Comparison of ENCODE assay signal across 1 mouse cellular context in genomic region chr11:20332561-20333514, GRCm38 (mm10).
A peak's percentile ranks its signal among the peaks of the same experiment; 100 is the strongest.
TF ChIP-seq lines count a peak whose summit lies in the region.

TSS of gene Slc1a4 (minus strand) at chr11:20332713.

TF ChIP-seq in CH12.LX, 34 proteins besides CTCF, POLR2A, EP300 and RAD21 (continued from another document):
- TF ChIP-seq TBP (conservative IDR thresholded peaks at IDR 0.05; ENCODE audit: low read depth, low read length) (peak; percentile 94), POLR2AphosphoS2 (IDR thresholded peaks at IDR 0.05; ENCODE audit: low read depth, low read length) (peak; percentile 85; the same call in 1 of the 2 replicates), JUN (IDR thresholded peaks at IDR 0.05; ENCODE audit: insufficient read depth, low read depth, low read length) (peak; percentile 43; the same call in 1 of the 2 replicates), CHD1 (IDR thresholded peaks at IDR 0.05; ENCODE audit: low read depth, low read length) (no peak; the same call in 1 of the 2 replicates), SIN3A (IDR thresholded peaks at IDR 0.05; ENCODE audit: low read length) (peak; percentile 92), UBTF (IDR thresholded peaks at IDR 0.05; ENCODE audit: low read depth, low read length) (peak; percentile 76; the same call in 1 of the 2 replicates), PAX5 (IDR thresholded peaks at IDR 0.05; ENCODE audit: low read length) (no peak), MAX (IDR thresholded peaks at IDR 0.05; ENCODE audit: low read length) (peak; percentile 87), ZMIZ1 (IDR thresholded peaks at IDR 0.05; ENCODE audit: low read depth, low read length) (peak; percentile 94), MAFK (IDR thresholded peaks at IDR 0.05; ENCODE audit: insufficient replicate concordance, low read length) (0 out of 2 replicates have a peak, but pooled peaks have one; percentile 41), ZC3H11A (IDR thresholded peaks at IDR 0.05; ENCODE audit: low read depth, low read length) (peak; percentile 30; the same call in 1 of the 2 replicates), BHLHE40 (IDR thresholded peaks at IDR 0.05; ENCODE audit: low read depth, low read length) (peak; percentile 88)
